ENCODE assay signal across 16 mouse cellular contexts in the genomic region with DNA sequence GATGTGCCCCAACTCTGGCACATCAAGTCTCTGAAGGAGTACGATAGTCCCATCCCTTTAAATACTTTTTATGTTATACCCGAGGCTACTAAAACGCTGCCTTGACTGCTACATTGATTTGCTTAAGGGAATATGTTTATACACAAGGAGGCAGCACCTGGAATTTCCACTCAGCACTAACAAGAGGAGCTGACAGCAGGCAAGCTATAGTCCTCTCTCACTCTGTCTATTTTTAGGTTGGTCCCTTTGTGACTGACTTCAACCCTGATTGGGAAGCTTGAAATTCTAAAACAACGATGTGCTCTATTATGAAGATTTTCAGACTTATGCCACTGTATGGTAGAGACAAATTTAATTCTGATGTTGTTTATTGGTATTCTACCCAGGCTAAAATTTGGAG. TPM values are rescaled to one million over a fixed set of nuclear protein-coding genes. Genes with fewer than 3 reads are reported as not detected.
"Had no signal": no experiment of that assay in that cellular context is flagged by ENCODE, and none has a peak within 500 bp of the region (broad histone marks: within the 10 kb centered on the region; RNA-seq: fewer than 3 reads in every experiment).

No protein-coding gene starts in this region.

- H3K9me3 ChIP-seq: limb, embryonic 10.5 days; midbrain, embryonic 15.5 days; stomach, embryonic 15.5 days had no signal

- H3K27ac ChIP-seq: kidney, postnatal 0 days; limb, embryonic 10.5 days; liver, embryonic 15.5 days; midbrain, embryonic 15.5 days; stomach, embryonic 15.5 days had no signal

- H3K4me1 ChIP-seq: limb, embryonic 10.5 days; liver, embryonic 15.5 days; midbrain, embryonic 15.5 days; stomach, embryonic 15.5 days had no signal

- H3K4me3 ChIP-seq: limb, embryonic 10.5 days; liver, embryonic 15.5 days; midbrain, embryonic 15.5 days; stomach, embryonic 15.5 days had no signal

- H3K4me2 ChIP-seq: liver, embryonic 11.5 days; liver, embryonic 15.5 days; midbrain, embryonic 15.5 days; stomach, embryonic 15.5 days had no signal

- DNase-seq: kidney, postnatal 36 days; lung, adult 2 months; lung, postnatal 36 days; right cerebral cortex, postnatal 14 days; thymus, adult 2 months; thymus, postnatal 25 days had no signal

- H3K9ac ChIP-seq: liver, embryonic 15.5 days; midbrain, embryonic 15.5 days; stomach, embryonic 15.5 days had no signal

- H3K36me3 ChIP-seq: limb, embryonic 10.5 days; liver, embryonic 15.5 days; midbrain, embryonic 15.5 days; stomach, embryonic 15.5 days had no signal

- H3K27me3 ChIP-seq: liver, embryonic 15.5 days; midbrain, embryonic 15.5 days; stomach, embryonic 15.5 days had no signal

- ATAC-seq: lung, postnatal 0 days; midbrain, embryonic 15.5 days had no signal

RNA-seq across cellular contexts. Expression of gene Kcna4, which starts 15.6 kb away (rescaled TPM):
- total RNA-seq: megakaryocyte progenitor cell, adult 5-6 weeks had no signal
- polyA plus RNA-seq: liver, embryonic 11.5 days; lung, adult 2 months; spleen, adult 2 months; urinary bladder, adult 2 months had no signal
